Mouse (Mus musculus): ENCODE measurements around the gene Thbs2.

The Thbs2 gene

DNA sequence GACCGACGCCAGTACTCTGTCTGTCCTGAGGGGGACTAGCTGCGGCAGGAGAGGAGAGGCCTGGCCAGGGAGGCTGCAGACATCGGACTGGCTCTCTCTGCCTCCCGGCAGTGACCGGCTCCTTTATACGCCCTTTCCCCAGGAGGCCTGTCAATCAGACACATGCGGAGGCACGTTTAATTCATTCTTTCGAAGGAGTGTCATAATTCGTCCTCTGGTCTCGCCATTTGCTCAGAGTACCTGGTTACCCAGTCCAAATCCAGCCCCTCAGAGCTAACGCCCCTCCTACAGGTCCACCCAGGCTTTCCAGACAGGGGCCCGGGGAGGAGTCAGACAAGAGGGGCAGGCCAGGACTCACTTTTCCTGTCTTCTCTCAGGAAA is at the start of gene Thbs2:
Thbs2 (minus strand) TSS at position 242 of the 381 bp plus-strand sequence.
- DNase-seq (ENCODE audit: low read depth), result peak; percentile 97

DNA sequence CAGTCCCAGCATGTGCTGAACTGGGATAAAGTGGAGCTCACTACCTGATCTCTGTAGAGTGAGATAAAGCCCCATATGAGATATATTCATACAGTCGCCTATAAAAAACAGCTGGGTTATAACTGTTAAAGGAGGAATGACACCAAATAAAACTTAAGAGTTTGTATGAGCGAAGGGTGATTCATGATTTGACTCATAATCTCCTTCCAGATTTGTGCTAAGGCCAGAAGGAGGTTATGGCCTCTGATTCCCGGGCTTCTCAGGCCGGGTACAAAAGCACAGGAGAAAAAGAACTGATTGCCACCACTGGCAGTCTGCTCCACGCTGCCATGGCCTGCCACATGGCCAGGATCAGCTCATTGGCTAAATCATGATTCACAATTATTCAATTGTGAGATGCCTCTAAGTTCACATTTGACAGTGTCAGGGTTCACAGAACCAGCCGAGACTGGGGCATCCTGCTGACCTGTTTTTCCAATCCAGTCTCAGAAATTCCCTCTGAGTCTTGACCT is 41.5 kb upstream of the Thbs2 start:
- DNase-seq (ENCODE audit: low read depth), result peak; percentile 72

DNA sequence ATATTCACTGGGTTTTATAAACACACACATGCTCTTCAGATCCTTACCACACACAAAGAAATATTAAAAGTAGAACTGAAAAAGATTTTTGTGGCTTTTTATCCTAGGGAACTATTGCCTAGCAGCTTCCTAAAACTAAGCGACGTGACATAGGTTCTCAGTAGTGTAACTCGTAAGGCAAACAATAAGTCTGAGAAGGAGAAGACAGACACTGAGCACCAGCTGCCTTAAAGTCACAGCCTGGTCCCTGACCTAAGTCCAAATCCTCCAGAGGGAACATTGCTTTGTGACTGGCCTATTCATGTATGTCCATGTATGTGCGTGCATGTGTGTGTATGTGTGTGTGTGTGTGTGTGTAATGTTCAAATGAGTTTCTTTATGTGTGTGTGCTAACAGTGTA is 40.3 kb upstream of the Thbs2 start:
- DNase-seq (ENCODE audit: low read depth), result no peak

GRCm38 (mm10) chr17:14733941-14734340 is 39.9 kb upstream of the Thbs2 start:
- peak; percentile 29 for DNase-seq (ENCODE audit: low read depth)

- DNase-seq (ENCODE audit: low read depth), result no peak
These were observed 39.0 kb upstream of the Thbs2 start for GRCm38 (mm10) chr17:14733027-14733426.

GRCm38 (mm10) chr17:14730629-14731028 is 36.6 kb upstream of the Thbs2 start:
- DNase-seq (ENCODE audit: low read depth), result peak; percentile 28

GRCm38 (mm10) chr17:14727481-14727880 is 33.4 kb upstream of the Thbs2 start:
- no peak for DNase-seq (ENCODE audit: low read depth)

- no peak for DNase-seq (ENCODE audit: low read depth)
These were observed 30.8 kb upstream of the Thbs2 start for GRCm38 (mm10) chr17:14724786-14725185.

GRCm38 (mm10) chr17:14721325-14721724 is 27.3 kb upstream of the Thbs2 start:
- no peak for DNase-seq (ENCODE audit: low read depth)

GRCm38 (mm10) chr17:14720912-14721311 is 26.9 kb upstream of the Thbs2 start:
- no peak for DNase-seq (ENCODE audit: low read depth)

DNA sequence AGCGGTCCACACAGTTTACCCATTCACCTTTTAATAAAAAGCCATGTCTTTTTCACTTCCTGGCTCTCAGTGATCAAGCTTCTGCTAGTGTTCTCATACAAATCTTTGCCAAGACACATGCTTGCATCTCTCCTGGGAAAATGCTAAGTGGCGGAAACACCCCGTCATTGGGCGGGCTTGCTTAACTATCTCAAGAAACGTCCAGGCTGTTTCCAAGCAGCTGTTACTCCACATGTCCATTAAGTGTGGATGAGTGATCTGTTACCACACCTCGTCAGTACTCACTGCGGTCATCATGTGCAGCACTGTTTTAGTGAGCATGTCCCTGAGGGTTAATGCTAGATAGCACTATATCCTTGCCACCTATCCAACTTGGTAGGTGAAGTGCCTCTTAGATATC is 26.2 kb upstream of the Thbs2 start:
- peak; percentile 40 for DNase-seq (ENCODE audit: low read depth)

DNA sequence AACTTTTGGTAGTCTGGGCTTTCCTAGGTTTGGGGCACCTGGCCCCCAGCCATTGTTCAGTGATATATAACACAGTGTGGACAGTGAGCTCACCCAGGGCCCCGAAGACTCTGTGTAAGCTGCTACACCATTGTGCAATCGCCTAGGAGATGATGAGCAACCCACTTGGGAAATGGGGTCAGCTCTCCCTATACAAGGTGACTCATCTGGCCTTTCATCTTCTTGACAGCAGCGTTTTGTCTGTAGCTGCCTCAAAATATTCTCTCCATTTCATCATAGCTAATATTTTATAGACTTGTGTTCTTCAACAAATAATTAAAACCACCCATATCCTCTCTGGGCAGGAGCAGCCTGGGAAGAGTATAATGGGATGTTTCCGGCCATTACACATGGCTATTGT is 24.8 kb upstream of the Thbs2 start:
- DNase-seq (ENCODE audit: low read depth), result peak; percentile 89

DNA sequence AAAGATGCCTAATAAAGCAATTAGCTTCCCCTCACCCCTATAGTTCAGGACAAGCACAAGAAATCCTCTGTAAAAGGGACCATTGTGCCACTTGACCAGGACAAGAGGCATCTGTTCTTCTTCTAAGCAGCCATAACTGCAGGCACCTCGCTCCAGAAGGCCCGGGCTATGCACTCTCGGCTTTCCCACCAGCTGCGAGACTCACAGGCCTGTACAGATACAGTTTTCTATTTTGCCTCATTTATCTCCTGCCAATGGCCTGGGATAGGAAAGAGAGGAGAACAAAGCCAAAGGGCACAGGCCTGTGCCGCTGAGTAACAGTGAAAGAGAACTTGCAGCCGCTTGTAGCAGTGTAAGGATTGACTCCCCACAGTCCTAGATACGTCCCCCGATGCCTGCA is 20.7 kb upstream of the Thbs2 start:
- no peak for DNase-seq (ENCODE audit: low read depth)

DNA sequence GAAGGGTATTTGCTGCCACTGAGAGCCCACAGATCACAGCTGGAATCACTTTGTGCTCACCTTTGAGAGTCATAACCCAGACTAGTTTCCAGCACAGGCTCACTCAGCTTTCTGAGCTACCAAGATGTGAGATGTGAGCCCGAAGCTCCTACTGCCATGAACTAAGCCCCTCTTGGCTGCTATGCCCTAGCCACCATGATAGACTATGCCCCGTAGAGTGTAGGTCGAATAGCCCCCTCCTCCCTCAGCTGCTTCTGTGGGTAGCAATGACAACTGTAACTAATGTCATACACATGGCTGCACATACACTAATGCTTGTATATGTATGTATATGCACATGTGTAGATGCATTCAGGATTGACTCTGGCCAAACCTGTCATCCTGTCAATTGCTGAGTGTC is 20.3 kb upstream of the Thbs2 start:
- no peak for DNase-seq (ENCODE audit: low read depth)

DNA sequence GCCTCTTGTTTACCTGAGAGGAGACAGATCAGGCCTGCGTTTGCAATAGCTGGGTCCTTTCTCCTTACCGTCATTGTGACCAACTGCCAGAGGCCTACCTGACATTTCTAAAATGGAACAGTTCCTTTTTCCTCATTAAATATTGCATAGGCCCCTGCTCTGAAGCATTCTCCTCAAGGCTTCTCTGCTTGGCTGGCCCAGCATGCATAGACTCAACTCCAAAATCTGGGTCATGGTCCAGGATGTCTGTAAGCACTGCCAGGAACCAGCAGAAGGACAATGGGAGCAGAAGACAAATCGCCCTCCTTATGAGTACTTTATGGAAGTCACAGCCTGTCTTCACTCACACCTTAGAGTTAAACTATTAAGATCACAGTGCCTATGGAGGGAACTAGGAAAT is 17.7 kb upstream of the Thbs2 start:
- DNase-seq (ENCODE audit: low read depth), result no peak

- no peak for DNase-seq (ENCODE audit: low read depth)
These were observed 17.0 kb upstream of the Thbs2 start for GRCm38 (mm10) chr17:14711032-14711431.

DNA sequence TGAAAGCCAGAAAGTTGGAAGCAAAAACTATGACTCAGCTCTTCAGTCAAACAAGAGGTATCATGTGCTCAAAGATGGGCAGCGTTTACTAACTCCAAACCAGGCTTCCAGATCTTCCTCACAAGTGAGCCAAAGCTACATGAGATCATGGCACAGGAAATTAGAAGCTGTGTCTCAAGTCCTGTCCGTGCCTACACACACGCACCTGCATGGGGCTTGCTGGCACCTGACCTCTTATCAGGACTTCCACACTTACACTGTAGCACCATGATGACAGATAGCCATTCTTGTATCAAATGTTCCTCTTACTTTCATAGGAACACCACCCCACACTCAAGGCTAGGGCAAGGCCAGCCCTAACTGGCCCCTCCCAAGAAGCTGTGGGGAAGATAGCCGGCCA is 12.0 kb upstream of the Thbs2 start:
- peak; percentile 69 for DNase-seq (ENCODE audit: low read depth)

- no peak for DNase-seq (ENCODE audit: low read depth)
These were observed 11.4 kb upstream of the Thbs2 start for GRCm38 (mm10) chr17:14705466-14705865.

GRCm38 (mm10) chr17:14703771-14704170 is 9.7 kb upstream of the Thbs2 start:
- DNase-seq (ENCODE audit: low read depth), result peak; percentile 86

- no peak for DNase-seq (ENCODE audit: low read depth)
These were observed 9.2 kb upstream of the Thbs2 start for GRCm38 (mm10) chr17:14703268-14703667.

DNA sequence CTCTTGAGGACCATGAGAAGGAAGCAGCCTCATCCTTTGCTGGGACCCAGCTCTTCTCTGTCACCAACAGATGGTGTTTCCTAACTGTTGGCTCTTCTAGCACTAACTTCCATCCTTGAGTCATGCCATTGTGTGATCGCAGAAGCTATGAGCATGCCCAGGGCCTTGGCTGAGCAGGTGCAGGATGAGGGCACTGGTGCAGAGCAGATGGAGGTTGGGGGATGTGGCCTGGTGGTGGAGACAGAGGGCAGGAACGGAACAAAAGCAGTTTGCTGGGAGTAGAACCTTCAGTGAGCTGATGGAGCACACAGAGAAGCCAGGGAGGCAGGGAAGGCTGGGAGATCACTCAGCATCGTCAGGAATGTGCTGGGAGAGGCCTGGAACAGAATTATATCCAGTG is 8.7 kb upstream of the Thbs2 start:
- peak; percentile 43 for DNase-seq (ENCODE audit: low read depth)

DNA sequence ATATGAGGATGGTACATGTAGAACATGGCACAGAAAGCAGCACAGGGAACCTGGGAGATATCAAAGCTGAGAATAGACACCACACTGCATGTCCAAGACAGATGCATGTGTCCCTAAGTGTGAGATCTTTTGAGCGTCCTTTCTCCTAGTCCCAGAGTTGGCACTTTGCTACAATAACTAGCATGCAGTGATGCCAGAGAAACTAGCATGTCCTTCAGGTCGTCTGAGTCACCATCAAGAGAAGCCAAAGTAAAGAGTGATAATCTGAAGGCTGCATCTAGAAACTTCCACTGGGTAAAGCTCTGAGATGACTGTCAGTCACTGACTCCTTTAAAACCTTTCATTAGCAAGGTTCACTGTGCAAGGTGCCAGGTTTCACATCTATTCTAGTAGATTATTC is 7.9 kb upstream of the Thbs2 start:
- no peak for DNase-seq (ENCODE audit: low read depth)

GRCm38 (mm10) chr17:14700204-14700603 is 6.2 kb upstream of the Thbs2 start:
- peak; percentile 66 for DNase-seq (ENCODE audit: low read depth)

DNA sequence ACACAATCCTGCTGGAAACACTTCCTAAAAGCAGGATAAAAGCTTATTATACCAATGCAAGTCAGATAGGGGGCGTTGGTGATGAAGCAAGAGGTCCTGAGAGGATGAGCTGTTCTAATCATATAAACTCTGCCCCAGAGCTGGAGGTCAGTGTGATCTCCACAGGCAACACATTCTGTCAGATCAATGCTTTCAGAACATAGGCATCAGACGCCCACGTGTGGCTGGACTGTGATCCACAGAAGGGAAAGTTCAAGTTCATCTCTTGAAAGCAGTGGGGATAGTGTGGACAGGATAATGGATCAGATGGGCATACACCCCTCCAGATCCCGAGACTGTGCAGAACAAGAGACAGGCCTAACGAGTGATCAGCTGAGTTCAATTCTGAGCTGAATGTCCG is 4.2 kb upstream of the Thbs2 start:
- DNase-seq (ENCODE audit: low read depth), result no peak

GRCm38 (mm10) chr17:14697096-14697495 is 3.1 kb upstream of the Thbs2 start:
- DNase-seq (ENCODE audit: low read depth), result peak; percentile 31
